Mouse (Mus musculus): Measurements from ENCODE around the gene Tmprss3.
A peak's percentile ranks its signal among the peaks of the same experiment; 100 is the strongest.

Gene Tmprss3

GRCm38 (mm10) chr17:31198877-31199276 lies at the start of gene Tmprss3:
Gene Tmprss3, minus strand, starts transcription at chr17:31198977.
- DNase-seq (ENCODE audit: low read depth) = no peak

GRCm38 (mm10) chr17:31247144-31247543 lies 48.4 kb upstream of the Tmprss3 start:
- DNase-seq (ENCODE audit: low read depth) = no peak

DNA sequence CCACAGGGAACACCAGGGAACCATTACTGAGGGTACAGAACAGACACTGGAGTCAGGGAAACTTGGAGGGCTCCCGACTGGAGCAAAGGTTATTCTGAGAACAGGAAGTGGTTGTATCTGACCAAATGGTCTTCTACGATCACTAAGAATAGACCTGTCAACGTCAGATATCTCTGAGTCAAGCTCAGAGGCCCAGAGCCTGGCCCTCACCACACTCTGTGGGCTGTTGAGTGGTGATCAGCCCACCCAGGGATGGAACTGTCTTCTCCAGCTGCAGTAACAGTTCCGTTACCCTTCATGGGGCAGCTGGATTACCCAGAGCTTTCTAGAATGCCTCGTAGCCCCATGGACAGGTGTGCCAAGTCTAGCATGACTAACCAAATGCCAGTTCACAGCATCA lies 46.5 kb upstream of the Tmprss3 start:
- DNase-seq (ENCODE audit: low read depth) = no peak

- DNase-seq (ENCODE audit: low read depth) = no peak
Measured at GRCm38 (mm10) chr17:31242764-31243163, 44.0 kb upstream of the Tmprss3 start.

DNA sequence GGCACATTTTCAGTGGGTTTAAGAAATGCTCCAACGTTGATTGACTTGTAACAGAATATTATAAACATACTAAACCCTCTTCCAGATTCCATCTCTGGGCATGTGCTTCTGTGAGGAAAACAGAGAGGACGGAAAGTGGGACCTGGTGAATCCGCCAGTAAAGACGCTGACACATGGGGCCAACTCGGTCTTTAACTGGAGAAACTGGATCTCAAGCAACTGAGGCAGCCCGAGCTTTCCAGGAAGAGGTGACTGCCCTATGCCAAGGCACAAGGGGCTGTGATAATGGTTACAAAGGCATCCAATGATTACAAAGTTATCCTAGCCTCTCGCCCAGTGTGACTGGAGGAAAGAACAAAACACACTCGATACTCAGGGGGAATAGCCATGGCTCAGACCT lies 42.4 kb upstream of the Tmprss3 start:
- no peak for DNase-seq (ENCODE audit: low read depth)

DNA sequence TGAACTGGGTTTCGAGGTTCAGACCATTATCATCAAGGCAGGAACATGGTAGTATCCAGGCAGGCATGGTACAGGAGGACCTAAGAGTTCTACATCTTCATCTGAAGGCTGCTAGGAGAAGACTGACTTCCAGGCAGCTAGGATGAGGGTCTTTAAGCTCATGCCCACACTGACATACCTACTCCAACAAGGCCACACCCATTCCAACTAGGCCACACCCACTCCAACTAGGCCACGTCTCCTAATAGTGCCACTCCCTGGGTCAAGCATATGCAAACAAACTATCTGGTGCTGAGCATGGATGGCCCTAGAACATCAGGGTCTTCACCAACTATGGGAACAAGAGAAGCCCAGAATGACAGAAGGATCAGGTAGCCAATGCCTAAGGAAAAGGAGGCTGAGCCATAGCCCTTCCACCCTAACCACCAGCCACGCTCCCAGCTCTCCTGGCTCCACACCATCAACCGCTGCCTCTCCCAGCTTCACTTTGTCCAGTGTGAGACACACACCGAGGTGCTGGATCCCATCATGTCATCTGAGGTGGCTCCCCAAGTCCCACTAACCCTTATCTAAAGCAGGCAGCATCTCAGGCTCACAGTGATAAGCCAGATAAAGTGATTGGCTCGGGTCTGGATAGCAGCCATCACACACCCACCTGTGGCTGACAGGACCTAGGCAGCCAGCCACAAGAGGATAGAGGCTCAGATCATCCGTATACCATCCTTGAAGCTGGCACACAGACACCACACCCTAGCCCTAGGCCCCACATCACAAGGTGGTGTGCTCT lies 39.6 kb upstream of the Tmprss3 start:
- DNase-seq (ENCODE audit: low read depth) = peak; percentile 46

DNA sequence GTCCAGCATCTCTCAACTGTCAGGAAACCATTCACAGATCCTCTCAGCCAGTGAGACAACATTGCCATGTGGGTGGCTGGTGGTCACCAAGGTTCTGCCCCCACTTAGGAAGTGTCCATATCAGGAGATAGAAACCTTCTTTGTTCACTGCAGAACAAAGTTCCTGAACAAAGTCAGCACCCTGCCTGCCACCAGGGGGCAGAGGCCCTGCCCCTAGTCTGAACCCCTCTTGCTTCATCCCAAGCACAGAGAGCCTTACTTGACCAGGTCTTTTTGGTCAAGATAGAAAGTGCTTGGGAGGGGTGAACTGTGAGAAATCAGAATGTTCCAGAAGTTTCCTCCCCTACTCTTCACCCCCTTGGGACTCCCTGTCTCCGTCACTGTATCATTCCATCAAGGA lies 37.1 kb upstream of the Tmprss3 start:
- DNase-seq (ENCODE audit: low read depth) = no peak

- DNase-seq (ENCODE audit: low read depth) = no peak
Measured at GRCm38 (mm10) chr17:31232251-31233010, 33.7 kb upstream of the Tmprss3 start.

DNA sequence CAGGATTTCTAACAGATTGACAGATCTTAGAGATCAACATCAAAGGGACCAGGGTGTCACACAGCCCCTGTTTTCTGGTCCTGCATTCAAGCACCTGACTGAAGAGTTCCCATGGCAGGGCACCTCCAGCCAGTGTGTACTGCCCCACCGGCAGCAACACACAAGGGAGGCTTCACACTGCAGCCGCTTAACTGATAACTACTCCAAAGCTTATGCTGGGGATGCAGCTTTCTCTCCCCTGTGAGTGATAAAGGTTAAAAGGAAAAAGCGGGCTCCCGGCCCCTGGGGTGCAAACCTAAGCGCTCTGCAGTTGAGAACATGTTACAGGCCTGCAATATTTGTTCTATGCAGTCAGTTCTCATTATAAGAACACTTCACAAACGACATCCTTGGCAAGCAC lies 33.0 kb upstream of the Tmprss3 start:
- DNase-seq (ENCODE audit: low read depth) = peak; percentile 49

DNA sequence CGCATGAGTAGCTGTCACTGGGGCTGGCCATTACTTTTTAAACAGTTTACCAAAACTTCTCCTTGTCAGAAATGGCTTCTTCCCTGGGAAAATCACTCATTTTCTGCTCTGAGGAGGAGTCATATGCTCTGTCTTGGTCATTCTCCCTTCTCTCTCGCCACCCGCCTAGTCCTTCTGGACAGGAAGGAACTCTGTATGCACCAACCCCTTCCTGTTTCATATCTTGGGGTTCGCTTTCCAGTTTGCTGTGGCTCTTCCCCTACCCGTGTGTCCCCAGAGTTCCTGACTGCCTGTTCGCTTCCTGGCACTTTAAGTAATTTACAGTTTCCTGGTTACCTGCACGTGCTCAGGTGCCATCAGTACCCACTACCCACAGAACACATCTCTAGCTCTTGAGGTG lies 28.2 kb upstream of the Tmprss3 start:
- DNase-seq (ENCODE audit: low read depth) = no peak

- no peak for DNase-seq (ENCODE audit: low read depth)
Measured at GRCm38 (mm10) chr17:31226368-31226767, 27.6 kb upstream of the Tmprss3 start.

- no peak for DNase-seq (ENCODE audit: low read depth)
Measured at GRCm38 (mm10) chr17:31224591-31224990, 25.8 kb upstream of the Tmprss3 start.

DNA sequence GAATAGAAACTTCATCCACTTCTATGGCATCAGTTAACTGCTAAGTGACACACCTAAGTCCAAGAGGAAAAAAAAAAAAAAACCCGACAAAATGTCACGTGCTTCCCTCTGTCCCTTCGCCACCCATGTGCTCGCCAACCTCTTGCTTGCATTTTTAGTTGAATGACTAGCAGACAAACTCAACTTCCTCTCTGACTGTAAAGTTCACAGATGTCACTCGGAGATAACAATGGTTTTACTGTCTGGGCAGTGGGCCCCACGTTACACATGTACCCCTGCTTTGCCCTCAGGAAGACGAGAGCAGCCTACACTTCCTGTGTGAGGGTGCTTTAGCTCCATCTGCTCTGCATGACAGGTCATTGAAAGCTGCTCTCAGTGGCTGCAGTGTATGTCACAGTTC lies 25.1 kb upstream of the Tmprss3 start:
- DNase-seq (ENCODE audit: low read depth) = no peak

DNA sequence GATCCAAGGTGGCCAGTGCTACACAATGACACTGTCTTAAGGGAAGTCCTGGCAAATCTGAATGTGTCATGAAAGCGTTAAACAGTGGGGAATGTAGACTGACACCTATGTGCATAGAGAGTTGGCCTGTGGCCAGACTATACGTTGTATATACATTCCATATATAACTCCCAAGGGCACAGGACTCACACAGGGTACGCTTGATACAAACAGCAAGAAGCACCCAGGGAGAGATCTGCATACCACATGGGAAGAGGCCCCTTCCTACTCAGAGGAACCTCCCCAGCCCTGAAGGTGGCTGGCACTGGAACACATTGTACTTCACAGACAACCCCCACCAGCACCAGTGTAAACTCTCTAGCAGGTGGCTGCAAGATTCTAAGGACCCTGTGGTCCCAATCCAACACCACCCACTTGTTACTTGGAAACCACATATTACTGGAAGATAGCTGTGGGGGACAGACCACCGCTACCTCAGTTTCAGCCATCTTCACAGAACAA lies 24.1 kb upstream of the Tmprss3 start:
- DNase-seq (ENCODE audit: low read depth) = no peak

DNA sequence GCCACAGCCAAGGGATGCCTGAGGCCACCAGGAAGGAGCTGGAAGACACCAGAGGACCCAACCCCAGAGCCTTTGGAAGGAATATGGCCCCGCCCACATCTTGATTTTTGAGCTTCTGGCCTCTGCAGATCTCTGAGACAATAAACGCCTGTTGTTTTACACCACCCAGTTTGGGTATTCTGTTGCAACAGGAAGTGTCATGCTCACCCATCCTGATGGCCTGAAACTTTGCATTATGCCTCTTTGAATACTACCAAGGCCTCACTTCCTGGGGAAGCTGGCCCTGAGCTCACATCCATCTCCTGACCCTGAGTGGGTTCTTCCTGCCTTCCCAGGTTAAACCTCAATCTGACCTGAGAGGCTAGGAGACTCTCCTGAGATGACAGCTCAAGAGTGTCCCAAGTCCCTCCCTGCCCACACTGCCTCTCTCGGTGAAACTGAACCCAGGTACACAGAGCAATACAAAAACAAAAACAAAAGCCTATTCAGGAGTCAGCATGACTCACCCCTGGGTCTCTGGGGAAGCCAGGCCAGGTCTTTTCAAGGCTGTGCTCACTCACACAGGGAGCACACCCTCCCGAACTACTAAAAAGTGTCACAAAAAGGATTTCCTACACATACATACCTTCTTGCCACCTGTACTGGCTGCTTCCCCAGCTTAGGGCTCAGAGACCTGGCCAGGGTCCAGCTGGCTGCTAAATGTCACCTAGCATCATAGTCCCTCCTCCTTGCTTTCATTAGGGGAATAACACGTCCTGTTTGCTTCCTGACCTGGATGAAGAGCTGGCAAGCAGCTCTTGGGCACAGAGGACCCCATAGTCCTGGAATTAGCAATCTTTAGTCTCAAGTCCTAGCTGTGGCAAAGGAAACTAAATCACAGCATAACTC lies 17.5 kb upstream of the Tmprss3 start:
- DNase-seq (ENCODE audit: low read depth) = no peak

DNA sequence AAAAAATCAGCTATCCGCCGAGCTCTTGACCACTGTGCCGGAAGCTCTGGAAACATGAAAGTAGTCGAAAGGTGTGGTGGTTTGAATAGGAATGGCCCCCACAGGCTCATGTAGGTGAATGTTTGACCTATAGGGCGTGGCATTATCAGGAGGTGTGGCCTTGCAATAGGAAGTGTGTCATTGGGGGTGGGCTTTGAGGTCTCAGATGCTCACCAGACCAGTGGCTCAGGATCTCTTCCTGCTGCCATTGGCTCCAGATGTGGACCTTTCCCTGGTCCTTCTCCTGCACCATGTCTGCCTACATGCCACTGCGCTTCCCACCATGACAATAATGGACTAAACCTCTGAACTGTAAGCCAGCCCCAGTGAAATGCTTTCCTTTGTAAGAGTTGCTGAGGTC lies 13.1 kb upstream of the Tmprss3 start:
- no peak for DNase-seq (ENCODE audit: low read depth)

GRCm38 (mm10) chr17:31210299-31210698 lies 11.5 kb upstream of the Tmprss3 start:
- DNase-seq (ENCODE audit: low read depth) = peak; percentile 66

DNA sequence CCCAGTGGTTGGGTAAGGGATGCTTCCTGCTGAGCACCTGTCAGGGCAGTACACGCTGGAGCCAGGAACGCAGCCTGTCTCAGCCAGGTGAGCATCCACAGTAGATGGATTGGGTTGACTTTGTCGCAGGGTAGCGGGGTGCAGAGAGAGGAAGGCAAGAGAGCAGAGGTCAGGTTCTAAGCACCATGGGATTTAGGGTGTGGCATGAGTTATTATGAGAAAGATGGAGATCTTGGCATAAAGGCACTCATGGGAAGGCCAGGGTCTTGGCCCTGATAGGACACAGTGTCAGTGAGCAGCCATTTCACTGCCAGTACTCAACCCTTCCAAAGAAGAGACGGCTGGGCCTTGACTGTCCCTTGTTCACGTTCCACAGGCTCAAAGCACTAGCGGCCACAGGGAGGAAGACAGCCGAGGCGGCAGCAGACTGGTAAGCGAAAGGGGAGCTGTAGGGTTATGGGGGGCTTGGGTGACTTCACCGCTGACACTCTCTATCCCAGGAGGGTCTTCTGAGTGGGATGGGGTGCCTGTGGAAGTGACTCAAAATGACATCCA lies 10.7 kb upstream of the Tmprss3 start:
- no peak for DNase-seq (ENCODE audit: low read depth)

DNA sequence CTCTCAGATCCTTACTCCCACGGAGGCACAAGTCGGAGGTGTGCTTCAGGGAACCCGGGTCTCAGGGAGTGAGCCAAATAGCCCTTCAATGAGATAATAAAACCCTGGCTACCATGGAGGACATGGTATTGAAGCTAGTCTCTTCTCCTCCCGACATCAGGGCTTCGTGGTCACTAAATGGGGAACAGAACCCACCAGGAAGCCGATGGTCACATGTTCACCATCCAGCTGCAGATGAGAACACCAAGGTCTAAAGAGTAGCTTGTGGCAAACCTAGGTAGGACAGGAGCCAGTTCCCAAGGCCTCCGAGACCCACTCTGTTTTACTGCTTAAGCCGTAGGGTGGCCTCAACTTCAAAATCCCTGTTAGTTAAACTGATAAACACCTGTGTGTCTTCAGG lies 9.9 kb upstream of the Tmprss3 start:
- DNase-seq (ENCODE audit: low read depth) = no peak

- DNase-seq (ENCODE audit: low read depth) = peak; percentile 51
Measured at GRCm38 (mm10) chr17:31207771-31208334, 9.1 kb upstream of the Tmprss3 start, which contains the start of gene Ubash3a. Gene Ubash3a, plus strand, starts transcription at chr17:31207873.

- no peak for DNase-seq (ENCODE audit: low read depth)
Measured at GRCm38 (mm10) chr17:31196283-31196682, 2.5 kb downstream of the Tmprss3 start.

GRCm38 (mm10) chr17:31195207-31195606 lies 3.6 kb downstream of the Tmprss3 start:
- no peak for DNase-seq (ENCODE audit: low read depth)
